Mouse (Mus musculus) monocyte, adult 5-6 weeks (primary cell): ENCODE measurements around the gene Fam196b. TPM values are rescaled to one million over a fixed set of nuclear protein-coding genes. Genes with fewer than 3 reads are reported as not detected.

ENCODE experiments used
- ATAC-seq: fragments of 153-309, 156-312 bp; replicated peaks from 2 replicates; pipeline ENCODE4 v1.8.0; 2017; ENCODE audit warnings: mild to moderate bottlenecking; ENCODE audit not compliant: low TSS enrichment, insufficient number of reproducible peaks, severe bottlenecking, poor library complexity, low FRiP score
- total RNA-seq: library from RNA; stranded (forward); fragments of 200-1000, 200-491, 200-594 nt; gene quantifications from 3 replicates; pipeline ENCODE4 v1.2.3, GENCODE M21; 2017

The Fam196b gene
- total RNA-seq, 1 experiment from 2014 or later = 0.38 TPM

GRCm38 (mm10) chr11:34468571-34468970, 153.9 kb downstream of the Fam196b start:
- no peak for ATAC-seq

- no peak for ATAC-seq
Observed at GRCm38 (mm10) chr11:34469792-34470191, 155.2 kb downstream of the Fam196b start.

Other genes starting within 250 kb of the Fam196b start
- gene 4930469K13Rik, start 216.3 kb upstream of the Fam196b start, total RNA-seq = not detected in 3 replicates
- not detected in 3 replicates for gene Foxi1, start 106.7 kb upstream of the Fam196b start, total RNA-seq